Mouse (Mus musculus) E14TG2a.4 (cell line): ENCODE results near the gene Smim8.

Source experiments
- CTCF ChIP-seq: conservative IDR thresholded peaks from 2 replicates; pipeline ENCODE4 v1.5.1; 2014; ENCODE audit warnings: low read length
- NANOG ChIP-seq: IDR thresholded peaks from 2 replicates; pipeline ENCODE4 v1.6.1; 2014; ENCODE audit warnings: borderline replicate concordance, low read length, mixed read lengths
- POU5F1 ChIP-seq: IDR thresholded peaks from 2 replicates; pipeline ENCODE4 v1.6.1; 2014; ENCODE audit warnings: low read length, borderline replicate concordance

GRCm38 (mm10) chr4:34749236-34749635 lies 29.0 kb downstream of the Smim8 start:
- TF ChIP-seq NANOG (no peak), CTCF (no peak), POU5F1 (no peak)
